Mouse (Mus musculus) spleen, adult 18-20 months (tissue): ENCODE results near the gene Kat6b.

ENCODE experiments used
- DNase-seq, 2 experiments: peaks; one replicate each; pipeline ENCODE4 v3.0.0; 2022; ENCODE audit warnings: mixed read lengths in 2 of 2

The Kat6b gene

DNA sequence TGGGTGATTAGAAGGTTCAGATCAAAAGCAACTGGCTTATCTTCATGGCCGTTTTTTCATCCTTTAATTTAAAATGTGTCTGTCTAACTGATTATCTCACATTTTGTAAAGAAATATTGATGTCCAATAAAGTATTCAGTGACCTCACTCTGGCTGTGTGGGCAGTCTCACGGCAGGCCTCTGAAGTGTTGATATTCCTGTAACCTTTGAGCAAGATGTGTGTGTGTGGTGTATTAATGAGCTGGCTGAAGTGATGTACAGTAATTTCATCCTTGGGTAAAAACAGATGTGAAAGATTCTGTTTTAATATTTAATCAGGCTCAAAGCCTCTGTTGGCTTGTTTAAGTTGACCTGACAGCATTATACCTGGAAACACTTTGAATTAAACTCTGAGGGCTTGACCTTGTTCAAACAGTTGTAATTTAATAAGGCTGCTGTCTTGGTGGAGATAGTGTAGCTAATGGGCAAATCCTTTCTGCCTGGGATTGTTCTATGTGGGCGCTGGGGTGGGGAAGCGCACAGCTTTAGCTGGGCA is 82.4 kb downstream of the Kat6b start:
- DNase-seq = no peak

DNA sequence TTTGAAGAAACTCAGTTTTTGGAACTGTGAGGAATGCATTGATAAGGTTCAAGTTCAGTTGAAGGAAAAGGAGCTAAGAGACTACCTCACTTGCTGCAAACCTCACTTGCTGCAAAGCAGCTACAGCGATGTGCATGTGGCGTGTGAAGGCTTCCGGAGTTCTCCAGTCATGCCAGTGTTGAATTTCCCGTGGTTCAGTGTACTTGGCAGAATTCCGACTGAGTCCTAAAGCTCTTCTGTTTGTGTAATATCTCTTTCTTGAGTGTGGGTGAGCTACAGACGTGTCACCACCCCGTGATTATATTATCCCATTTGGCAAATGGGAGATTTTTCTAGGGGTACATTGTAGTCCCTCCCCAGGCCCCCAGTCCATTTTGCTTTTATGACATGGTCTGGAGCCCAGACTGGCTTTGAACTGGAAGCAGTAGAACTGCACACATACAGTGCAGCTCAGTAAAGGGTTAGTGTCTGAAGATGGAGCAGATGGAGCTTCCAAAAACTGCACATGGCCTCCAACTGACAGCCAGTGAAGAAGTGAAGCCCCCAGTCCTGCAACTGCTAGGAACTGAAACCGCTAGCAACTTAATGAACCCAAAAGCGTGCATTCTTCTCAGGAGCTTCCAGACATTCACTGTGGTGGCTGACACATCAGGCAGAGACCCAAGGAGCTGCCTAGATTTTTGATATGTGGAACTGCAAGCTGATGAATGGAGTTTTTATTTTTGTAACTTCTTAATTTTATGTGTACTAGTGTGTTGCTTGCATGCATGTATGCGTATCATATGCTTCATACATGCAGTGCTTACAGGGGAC is 84.5 kb downstream of the Kat6b start:
- DNase-seq = no peak

DNA sequence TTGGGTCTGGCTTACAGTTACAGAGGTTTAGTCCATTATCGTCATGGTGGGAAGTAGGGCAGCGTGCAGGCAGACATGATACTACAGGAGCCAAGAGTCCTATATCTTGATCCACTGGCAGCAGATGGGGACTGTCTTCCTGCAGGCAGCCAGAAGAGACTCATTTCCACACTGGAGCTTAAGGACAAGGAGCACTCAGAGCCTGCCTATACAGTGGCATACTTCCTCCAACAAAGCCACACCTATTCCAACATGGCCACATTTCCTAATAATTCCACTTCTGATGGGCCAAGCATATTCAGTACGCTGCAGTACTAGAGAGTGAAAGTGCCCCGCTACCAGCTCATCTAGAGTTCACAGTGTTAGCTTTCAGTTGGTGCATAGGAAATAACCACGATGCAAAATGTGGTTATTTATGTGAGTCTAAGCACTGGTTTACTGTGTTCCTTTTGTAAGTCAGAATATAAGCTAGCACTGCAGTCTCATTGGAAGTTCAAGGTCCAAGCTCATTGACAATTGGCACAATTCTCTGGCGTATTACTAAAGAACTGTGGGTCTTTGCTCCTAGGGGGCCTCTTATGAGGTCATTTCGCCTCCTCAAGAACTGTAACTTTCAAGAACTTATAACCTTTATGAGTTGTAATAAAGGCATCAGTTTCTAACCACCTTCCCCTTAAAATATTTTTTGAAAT is 86.2 kb downstream of the Kat6b start:
- no peak for DNase-seq

- no peak for DNase-seq
Measured at GRCm38 (mm10) chr14:21568821-21569220, 87.6 kb downstream of the Kat6b start.

DNA sequence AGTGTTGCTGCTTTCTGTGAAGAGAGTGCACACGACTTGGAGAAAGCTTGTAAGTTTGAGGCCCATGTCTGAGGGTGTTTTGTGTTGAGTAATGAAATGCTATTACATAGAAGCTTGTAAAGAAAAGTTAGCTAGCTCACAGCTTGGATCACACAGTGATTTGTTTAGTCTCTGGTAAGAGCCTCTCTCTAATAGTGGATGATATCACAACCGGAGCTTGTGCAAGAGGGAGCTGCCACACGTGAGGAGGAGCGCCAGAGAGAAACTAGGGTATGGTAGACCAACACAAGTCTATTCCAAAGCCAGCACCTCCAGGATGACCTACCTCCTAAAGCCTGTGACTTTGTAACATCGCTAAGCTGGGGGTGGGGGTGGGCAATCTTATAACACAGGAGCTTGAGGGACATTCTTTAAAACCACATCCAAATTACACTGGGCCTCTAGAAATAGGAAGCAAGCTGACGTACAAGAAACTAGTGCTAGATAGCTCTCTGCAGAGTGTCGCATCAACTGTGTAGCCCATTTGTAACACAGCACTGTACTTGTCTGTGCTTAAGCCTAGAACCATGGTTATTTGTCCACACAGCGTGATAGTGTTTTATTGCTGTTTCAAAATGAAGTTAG is 93.6 kb downstream of the Kat6b start:
- no peak for DNase-seq

DNA sequence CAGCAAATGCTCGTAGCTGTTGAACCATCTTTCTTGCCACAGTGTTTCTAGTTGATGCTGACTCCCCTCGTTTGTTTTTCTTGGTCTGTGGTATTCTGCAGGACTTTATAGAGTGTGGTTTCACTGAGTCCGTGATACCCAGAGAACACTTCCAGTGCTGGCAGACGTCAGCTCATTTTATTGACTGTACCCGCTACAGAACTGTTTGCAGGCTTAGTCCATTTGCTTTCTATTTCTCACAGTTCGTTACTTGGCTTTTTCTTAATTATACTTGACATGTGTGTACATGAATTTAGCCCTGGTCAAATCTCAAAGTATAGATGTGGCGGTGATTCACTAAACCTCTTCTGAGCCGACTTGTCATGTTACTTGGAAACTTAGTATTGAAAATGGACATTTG is 95.6 kb downstream of the Kat6b start:
- no peak for DNase-seq

DNA sequence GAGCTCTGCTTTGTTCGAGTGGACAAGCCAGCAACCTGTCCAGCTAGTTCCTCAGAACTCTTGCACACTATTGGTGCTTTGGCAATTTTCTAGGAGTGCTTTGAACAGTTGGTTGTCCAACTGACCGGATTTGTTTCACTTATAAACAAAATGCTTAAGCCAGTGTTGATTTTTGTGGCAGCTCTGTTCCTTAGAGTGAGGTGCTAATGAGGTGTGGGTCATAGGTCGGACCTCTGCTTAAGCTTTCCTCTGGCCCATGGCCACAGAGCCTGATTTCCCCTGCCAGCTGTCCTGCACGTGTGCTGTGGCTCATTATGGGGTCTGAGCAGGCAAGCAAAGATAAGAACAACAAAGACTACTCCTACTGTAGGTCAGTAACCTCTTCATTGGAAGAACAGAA is 100.0 kb downstream of the Kat6b start:
- no peak for DNase-seq

GRCm38 (mm10) chr14:21582301-21582700 is 101.1 kb downstream of the Kat6b start:
- DNase-seq = no peak

GRCm38 (mm10) chr14:21583051-21583450 is 101.8 kb downstream of the Kat6b start:
- DNase-seq = no peak

GRCm38 (mm10) chr14:21583868-21584267 is 102.6 kb downstream of the Kat6b start:
- no peak for DNase-seq

- no peak for DNase-seq
Measured at GRCm38 (mm10) chr14:21584468-21585135, 103.4 kb downstream of the Kat6b start.

DNA sequence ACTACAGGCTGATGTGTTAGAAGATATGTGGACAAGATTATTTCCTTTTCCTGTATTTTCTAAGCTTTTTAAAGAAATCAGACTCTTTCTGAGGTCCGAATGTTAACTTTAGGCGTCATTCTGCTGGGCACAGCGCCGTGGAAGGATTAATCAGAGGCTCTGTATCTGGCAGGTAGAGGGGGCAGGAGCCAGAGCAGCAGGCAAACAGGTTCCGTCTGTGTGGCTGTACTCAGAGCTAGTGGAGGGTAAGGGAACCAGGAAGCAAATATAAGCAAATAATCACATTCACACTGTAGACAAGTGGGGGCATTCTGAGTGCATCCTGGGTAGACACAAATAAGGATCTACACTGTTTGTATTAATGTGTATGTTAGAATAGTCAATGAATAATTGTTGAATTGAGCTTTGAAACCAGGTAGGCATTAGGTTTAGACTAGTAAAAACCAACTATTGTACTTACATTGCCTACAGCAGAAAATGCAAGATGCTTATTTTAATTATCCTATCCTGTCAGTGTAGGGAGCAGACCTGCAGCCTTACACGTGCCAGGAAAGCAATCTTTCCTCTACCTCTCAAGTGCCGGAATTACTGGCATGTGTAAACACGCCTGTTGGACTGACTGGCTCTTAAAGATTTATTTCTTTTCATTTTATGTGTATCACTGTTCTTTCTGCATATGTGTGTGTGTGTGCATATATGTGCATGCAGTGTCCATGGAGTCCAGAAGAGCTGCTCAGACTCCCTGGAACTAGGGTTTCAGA is 104.4 kb downstream of the Kat6b start:
- DNase-seq = no peak

DNA sequence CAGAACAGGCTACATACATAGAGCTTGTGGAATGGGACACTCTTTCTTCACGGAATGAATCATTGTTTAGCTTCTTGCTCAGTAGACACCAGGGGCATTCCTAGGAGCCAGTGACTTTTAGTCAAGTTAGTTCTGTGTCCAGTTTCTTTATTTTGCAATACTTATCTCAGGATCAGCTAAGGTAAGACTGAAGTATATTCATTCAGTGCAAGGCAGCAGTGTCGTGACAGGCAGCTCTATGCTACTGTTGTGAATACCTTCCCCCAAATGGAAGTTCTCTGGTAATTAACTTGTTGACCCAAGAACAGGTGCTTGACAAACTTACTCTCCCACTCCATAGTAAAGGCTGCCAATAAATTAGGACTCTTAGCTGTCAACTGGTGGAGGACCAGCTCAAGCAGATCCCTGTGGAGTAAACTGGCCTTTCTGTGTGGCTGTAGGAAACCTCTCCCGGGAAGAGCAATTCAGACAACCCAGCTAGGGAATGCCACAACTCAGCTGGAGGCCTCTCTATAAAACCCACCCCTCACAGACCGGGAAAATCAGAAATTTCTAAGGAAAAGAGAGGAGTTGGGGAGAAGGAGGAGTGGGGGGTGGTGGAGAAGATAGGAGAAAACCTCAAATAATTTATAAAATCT is 105.4 kb downstream of the Kat6b start:
- DNase-seq = no peak

GRCm38 (mm10) chr14:21587931-21588330 is 106.7 kb downstream of the Kat6b start:
- no peak for DNase-seq

- no peak for DNase-seq
Measured at GRCm38 (mm10) chr14:21589620-21590019, 108.4 kb downstream of the Kat6b start.

- no peak for DNase-seq
Measured at GRCm38 (mm10) chr14:21590205-21590604, 109.0 kb downstream of the Kat6b start.

- no peak for DNase-seq
Measured at GRCm38 (mm10) chr14:21592152-21592551, 110.9 kb downstream of the Kat6b start.

GRCm38 (mm10) chr14:21592985-21593750 is 111.9 kb downstream of the Kat6b start:
- DNase-seq = no peak

GRCm38 (mm10) chr14:21599446-21600173 is 118.4 kb downstream of the Kat6b start:
- no peak for DNase-seq

- DNase-seq = no peak
Measured at GRCm38 (mm10) chr14:21600174-21600566, 118.9 kb downstream of the Kat6b start.
